Mouse (Mus musculus) C2C12 (cell line): Measurements from ENCODE around the gene A3galt2.

Source experiments
- CEBPB ChIP-seq: IDR thresholded peaks from one replicate; pipeline ENCODE4 v1.6.1; 2011; ENCODE audit warnings: low read depth, mild to moderate bottlenecking, control low read depth, moderate library complexity
- CTCF ChIP-seq: IDR thresholded peaks from one replicate; pipeline ENCODE4 v1.5.1; 2011; ENCODE audit not compliant: control insufficient read depth, insufficient read depth, insufficient read length
- FOSL1 ChIP-seq: IDR thresholded peaks from one replicate; pipeline ENCODE4 v1.8.0; 2011; ENCODE audit warnings: mild to moderate bottlenecking, low read length; ENCODE audit not compliant: poor library complexity, insufficient read depth, severe bottlenecking
- MAX ChIP-seq: IDR thresholded peaks from one replicate; pipeline ENCODE4 v1.6.1; 2011; ENCODE audit warnings: mild to moderate bottlenecking, control low read depth
- MYOD1 ChIP-seq: IDR thresholded peaks from one replicate; pipeline ENCODE4 v1.6.1; 2011; ENCODE audit warnings: low read depth; ENCODE audit not compliant: control insufficient read depth, insufficient read length
- MYOG ChIP-seq: IDR thresholded peaks from one replicate; pipeline ENCODE4 v1.6.1; 2011; ENCODE audit not compliant: control insufficient read depth, insufficient read length; ENCODE audit errors: extremely low read depth
- USF1 ChIP-seq: IDR thresholded peaks from one replicate; pipeline ENCODE4 v1.6.1; 2011; ENCODE audit warnings: low read depth, mild to moderate bottlenecking, control low read depth, moderate library complexity

GRCm38 (mm10) chr4:128805150-128806042 lies 50.2 kb downstream of the A3galt2 start:
- TF ChIP-seq USF1 (no peak), CTCF (no peak), MYOD1 (no peak), CEBPB (no peak), MYOG (no peak), MAX (no peak), FOSL1 (no peak)
